Mouse (Mus musculus): ENCODE measurements around the gene Ly6g6c.

The Ly6g6c gene

GRCm38 (mm10) chr17:35064951-35065947 lies at the start of gene Ly6g6c:
TSS of gene Ly6g6c (plus strand) at chr17:35065388.
- no peak for DNase-seq (ENCODE audit: low read depth, low spot score)

- DNase-seq (ENCODE audit: low read depth, low spot score) = peak; percentile 77
Observed at GRCm38 (mm10) chr17:35016376-35016775, 48.8 kb upstream of the Ly6g6c start, which contains the start of gene Vwa7. TSS of gene Vwa7 (plus strand) at chr17:35016579.

DNA sequence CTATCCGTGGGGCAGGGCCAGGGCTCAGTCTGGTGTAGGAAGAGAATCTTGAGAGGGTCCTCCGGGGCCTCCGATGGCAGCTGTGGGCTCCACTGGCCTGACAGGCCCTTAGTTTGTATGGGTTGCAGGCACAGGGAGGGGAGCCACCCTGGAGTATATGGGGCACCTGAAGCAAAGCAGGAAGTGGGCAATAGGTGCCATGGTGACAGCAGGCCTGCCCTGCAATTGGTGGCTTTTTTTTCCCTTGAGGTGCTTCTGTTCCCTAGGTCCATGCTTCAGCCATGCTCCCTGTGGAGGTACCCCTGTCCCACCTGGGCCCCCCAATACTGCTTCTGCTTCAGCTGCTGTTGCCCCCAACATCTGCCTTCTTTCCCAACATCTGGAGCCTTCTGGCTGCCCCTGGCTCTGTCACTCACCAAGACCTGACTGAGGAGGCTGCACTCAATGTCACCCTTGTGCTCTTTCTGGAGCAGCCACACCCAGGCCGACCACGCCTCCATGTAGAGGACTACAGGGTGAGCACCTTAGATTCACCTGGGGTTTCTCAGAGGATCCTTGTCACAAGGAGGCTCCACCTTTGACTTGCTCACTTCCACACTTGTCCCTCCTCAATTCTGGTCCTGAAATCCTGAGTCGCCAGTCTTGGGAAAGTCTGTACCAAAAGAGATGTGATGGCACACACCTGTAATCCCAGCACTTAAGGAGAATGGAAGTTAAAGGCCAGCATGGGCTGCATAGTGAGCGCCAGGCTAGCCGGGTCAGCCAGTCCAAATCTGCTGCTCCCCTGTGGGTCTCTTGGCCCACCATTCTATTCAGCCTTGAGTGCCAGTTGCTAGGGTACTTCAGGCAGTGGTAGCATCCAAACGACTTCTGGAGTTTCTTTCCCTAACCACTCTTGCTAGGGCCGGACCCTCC lies 48.1 kb upstream of the Ly6g6c start:
- DNase-seq (ENCODE audit: low read depth, low spot score) = no peak

DNA sequence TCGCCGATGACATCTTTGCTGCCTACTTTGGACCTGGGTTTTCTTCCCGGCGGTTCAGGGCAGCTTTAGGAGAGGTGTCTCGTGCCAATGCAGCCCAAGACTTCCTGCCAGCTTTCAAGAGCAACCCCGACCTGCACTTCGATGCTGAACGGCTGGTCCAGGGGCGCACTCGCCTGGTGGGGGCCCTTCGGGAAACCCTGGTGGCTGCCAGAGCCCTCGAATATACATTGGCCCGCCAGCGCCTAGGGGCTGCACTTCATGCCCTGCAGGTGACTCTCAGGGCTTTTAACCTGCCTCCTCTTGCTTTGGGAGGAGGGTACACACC lies 47.5 kb upstream of the Ly6g6c start:
- no peak for DNase-seq (ENCODE audit: low read depth, low spot score)

GRCm38 (mm10) chr17:35018171-35018570 lies 47.0 kb upstream of the Ly6g6c start:
- DNase-seq (ENCODE audit: low read depth, low spot score) = no peak

DNA sequence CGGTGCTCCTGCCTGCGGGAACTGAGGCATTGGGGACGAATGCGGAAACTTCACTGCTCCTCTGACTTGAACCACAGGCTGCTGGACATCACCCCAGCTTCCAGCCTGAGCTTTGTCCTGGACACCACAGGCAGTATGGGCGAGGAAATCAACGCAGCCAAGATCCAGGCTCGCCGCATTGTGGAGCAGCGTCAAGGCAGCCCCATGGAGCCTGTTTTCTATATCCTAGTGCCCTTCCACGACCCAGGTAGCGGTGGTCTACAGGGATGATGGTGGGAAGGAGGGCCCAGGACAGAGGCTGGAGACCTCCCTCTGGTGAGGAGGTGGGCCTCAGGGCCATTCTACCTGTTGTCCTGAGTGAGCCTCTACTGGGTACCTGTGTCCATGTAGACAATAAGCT lies 45.3 kb upstream of the Ly6g6c start:
- DNase-seq (ENCODE audit: low read depth, low spot score) = no peak

DNA sequence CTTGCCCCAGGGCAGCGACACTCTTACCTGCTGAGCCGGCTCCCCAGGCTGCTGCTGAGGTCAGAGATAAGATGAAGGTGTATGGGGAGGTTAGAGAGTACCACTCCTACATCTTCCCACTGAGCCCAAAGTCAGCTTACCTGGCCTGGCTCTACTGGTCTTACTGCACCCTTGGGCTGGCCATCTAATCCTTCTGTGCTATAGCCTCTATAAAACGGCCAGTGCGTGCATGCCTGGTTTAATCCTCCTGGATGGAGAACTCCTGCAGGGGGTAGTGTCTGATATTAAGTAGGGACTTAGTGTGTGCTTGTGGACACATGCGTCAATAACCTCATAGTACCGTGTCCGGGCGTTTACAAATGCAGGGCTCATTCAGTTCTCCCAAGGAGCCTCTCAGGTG lies 44.6 kb upstream of the Ly6g6c start:
- no peak for DNase-seq (ENCODE audit: low read depth, low spot score)

DNA sequence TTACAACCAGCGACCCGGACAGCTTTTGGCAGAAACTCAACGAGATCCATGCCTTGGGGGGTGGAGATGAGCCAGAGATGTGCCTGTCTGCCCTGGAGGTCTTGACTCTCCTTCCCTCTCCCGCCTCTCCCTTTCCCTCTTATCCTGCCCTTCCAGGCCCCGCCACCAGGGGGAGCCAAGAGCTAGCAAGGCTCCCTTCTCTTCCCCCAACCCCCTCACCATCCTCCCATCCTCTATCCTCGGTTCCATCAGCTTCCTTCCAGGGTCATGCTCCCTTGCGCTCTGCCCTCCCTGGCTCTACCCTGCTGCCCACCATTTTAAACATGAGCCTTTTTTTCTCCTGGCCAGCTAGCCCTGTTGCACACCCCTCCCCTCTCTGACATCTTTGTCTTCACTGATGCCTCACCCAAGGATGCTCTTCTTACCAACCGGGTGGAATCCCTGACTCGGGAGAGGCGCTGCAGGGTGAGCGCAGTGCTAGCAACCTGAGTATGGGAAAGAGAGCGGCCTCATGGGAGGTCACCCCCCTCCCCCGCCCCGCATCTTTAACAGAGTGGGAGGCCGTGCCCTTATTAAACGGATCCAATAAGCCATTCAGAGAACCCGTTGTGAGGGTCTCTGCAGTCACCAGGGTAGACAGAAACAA lies 43.9 kb upstream of the Ly6g6c start:
- DNase-seq (ENCODE audit: low read depth, low spot score) = peak; percentile 65

DNA sequence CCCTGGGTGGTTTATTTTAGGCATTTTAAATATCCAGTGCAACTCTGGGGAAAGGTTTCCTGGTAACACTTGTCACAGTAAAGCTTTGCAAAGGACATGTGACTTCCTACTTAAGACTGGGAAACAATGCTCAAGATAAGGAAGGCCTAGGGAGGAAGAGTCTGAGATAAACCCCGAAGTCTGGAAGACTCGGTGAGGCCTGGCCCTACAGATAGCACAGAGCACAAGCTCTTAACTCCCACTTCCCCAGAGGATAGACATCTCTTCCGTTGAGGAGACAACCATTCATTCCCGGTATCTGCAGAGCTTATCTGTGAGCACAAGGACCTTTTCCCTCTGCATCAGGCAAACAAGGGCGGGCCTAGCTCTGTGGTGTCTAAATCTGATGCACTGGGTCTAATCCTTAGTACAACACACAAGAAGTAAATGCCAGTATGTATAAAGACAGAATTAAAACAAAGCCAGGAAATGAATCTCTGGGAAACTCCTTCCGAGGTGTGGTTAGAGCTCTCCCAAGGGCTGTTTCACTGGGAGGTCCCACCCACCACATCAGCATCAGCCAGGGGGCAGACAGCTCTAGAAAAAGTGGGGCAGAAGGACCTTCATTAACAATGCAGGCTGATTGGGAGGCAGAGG lies 43.2 kb upstream of the Ly6g6c start:
- DNase-seq (ENCODE audit: low read depth, low spot score) = no peak

GRCm38 (mm10) chr17:35022541-35023060 lies 42.6 kb upstream of the Ly6g6c start:
- DNase-seq (ENCODE audit: low read depth, low spot score) = no peak

GRCm38 (mm10) chr17:35023221-35023620 lies 42.0 kb upstream of the Ly6g6c start:
- DNase-seq (ENCODE audit: low read depth, low spot score) = no peak

DNA sequence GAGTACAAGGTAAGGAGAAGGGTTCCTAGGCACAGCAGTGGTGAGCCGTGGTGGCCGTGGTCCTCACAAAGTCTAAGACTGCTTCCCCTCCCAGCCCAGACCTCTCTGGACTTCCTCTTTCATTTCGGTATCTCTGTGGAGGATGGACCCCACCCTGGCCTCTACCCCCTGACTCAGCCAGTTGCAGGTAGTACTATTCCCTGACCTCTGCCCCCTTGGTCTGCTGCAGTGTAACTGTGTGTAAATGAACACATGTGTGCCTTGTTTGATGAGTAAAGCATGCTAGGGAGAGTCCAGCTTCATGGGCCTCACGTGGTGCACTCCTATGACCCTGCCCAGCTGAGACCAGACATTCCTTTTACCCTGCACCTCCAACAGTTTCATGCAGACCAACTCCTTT lies 41.4 kb upstream of the Ly6g6c start:
- DNase-seq (ENCODE audit: low read depth, low spot score) = no peak

- no peak for DNase-seq (ENCODE audit: low read depth, low spot score)
Observed at GRCm38 (mm10) chr17:35024261-35024660, 40.9 kb upstream of the Ly6g6c start.

GRCm38 (mm10) chr17:35024691-35025488 lies 40.3 kb upstream of the Ly6g6c start:
- DNase-seq (ENCODE audit: low read depth, low spot score) = no peak

DNA sequence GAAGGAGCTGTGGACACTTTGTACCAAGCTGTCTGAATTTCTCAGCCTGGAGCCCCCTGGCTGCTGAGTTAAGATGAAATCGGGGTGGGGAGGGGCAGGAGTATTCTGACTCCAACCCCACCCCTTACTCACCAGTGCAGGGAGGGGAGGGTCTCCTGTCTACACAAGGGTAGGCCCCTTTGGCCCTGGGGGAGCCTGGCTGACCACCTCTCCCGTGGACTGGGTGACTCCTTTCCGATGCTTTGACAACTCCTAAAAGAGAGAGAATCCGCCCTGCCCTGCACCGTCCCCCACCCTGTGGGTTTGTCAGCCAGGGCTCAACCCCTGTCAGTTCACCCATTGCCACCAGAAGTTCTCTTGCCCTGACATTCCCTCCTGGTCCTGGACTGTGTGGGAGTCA lies 39.0 kb upstream of the Ly6g6c start:
- no peak for DNase-seq (ENCODE audit: low read depth, low spot score)

DNA sequence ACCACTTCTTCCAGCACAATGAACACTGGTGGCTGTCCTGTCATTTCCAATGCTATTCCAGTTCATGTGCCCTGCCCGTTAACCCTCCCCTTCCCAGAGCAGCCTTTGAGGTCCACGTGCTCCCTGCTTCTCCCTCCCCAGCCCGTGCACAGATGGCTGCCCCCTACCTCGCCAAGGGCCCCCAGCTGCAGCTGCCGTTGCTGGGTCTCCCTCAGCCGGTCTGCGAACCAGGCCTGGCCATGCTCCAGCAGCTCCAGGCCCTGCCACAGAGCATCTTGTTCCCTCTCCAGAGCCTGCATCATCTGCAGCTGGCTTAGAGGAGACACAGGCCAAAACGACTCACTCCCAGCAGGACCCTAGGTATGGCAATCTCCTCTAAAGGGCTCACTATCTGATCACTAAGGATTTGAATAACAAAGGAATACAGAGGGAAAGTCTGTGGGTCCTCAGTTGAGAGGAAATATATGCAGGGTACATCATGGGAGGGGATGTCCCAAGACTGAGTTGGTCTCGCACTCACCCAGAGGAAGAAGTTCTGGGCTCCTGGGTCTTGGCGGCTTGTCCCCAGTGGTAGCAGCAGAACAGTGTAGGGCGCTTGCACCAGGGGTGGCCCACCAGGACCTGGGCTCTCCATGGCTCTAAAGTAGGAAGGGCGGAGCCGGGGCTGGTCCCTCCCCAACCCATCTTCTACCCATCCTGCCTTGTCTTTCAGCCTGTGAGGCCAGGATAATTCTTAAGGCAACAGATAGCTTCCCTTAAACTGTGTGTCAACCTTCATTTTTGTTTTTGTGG lies 37.7 kb upstream of the Ly6g6c start, which contains the start of gene Sapcd1:
Gene Sapcd1, minus strand, starts transcription at position 740 of the 792 bp plus-strand sequence.
- DNase-seq (ENCODE audit: low read depth, low spot score) = no peak

DNA sequence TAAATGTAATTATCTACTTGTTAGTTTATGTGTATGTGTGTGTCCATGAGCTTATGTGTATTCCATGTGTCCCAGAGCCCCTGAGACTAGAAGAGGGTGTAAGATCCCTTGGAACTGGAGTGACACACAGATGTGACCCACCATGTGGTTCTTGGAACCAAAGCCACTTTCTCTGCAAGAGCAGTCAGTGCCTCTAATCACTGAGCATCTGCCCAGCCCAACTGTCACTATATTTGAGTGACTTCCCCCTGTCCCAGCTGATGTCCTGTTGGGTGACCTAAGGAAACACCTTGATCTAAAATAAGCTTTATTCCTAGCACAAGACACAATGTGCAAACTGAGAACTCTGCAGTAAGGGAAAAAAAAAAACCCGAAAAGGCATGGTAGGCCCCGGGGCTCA lies 36.9 kb upstream of the Ly6g6c start:
- DNase-seq (ENCODE audit: low read depth, low spot score) = no peak

DNA sequence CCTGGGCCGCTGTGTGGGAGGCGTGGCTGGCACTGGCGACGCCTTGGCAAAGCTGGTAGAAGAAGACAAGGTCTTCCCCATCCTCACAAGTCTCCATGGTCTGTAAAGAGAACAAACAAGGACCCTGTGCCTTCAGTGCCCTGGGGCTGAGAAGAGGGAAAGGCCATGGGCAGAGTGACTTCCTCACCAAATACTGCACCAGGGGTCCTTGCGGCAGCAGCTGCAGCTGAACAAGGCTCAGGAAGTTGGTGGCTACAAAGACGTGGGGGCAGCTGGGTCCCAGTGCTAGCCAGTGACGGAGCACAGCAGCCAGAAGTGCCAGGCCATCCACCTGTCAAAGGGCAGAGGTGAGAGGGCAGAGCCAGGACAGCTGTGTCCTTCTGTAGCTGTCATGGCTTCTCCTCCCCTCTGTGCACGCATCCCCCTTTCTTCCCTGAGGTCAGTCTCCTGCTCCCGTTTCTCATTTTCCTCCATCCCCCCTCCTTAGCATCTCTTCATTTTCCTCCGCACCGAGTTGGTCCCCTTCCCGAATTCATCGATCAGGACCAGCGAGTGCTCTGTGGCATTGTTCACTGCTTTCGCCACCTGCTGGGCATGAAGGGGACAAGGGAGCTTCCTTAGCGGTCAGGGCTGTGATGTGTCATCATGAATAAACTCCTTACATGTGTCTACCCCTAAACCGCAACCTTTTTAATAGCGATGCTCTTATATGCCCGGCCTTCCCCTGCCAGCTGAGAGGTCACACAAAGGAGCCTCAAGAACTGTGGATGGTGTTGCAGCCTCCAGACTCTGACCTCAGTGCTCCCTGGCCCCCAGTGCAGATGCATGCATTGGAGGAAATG lies 35.3 kb upstream of the Ly6g6c start:
- no peak for DNase-seq (ENCODE audit: low read depth, low spot score)

Measured in skeletal muscle tissue, adult 2 months (tissue).